Mouse (Mus musculus) thymus, adult 2 months (tissue): Measurements from ENCODE around the gene Mreg. TPM values are rescaled to one million over a fixed set of nuclear protein-coding genes. Genes with fewer than 3 reads are reported as not detected.

Source experiments
- DNase-seq: peaks from one replicate; pipeline ENCODE4 v3.0.0; 2021
- H3K27ac ChIP-seq: fragments of 200-500 bp; 2 replicates; pipeline ENCODE4 v1.5.1; 2012; ENCODE audit warnings: low read length, control low read depth; ENCODE audit not compliant: control insufficient read depth, insufficient read depth
- H3K27me3 ChIP-seq: fragments of 200-500 bp; 2 replicates; pipeline ENCODE4 v1.6.1; 2012; ENCODE audit warnings: mild to moderate bottlenecking, low read length, moderate library complexity, mixed read lengths; ENCODE audit not compliant: control insufficient read depth, insufficient read depth
- H3K36me3 ChIP-seq: fragments of 200-500 bp; 2 replicates; pipeline ENCODE4 v1.6.1; 2012; ENCODE audit warnings: mild to moderate bottlenecking, low read length, moderate library complexity; ENCODE audit not compliant: control insufficient read depth, insufficient read depth
- H3K4me1 ChIP-seq: fragments of 200-500 bp; replicated peaks from 2 replicates; pipeline ENCODE4 v1.6.1; 2012; ENCODE audit warnings: low read length; ENCODE audit not compliant: control insufficient read depth, insufficient read depth
- H3K4me3 ChIP-seq: fragments of 200-500 bp; 2 replicates; pipeline ENCODE4 v1.5.1; 2012; ENCODE audit warnings: mild to moderate bottlenecking, low read length, control low read depth, moderate library complexity; ENCODE audit not compliant: control insufficient read depth, insufficient read depth
- CTCF ChIP-seq: fragments of 200-500 bp; IDR thresholded peaks from 2 replicates; pipeline ENCODE4 v1.5.1; 2012; ENCODE audit warnings: mild to moderate bottlenecking, control low read depth, low read length, moderate library complexity, borderline replicate concordance; ENCODE audit not compliant: control insufficient read depth, poor library complexity, insufficient read depth; ENCODE audit errors: extremely low read depth
- POLR2A ChIP-seq: fragments of 200-500 bp; IDR thresholded peaks from 2 replicates; pipeline ENCODE4 v1.6.1; 2012; ENCODE audit warnings: mild to moderate bottlenecking, low read length, control low read depth, moderate library complexity; ENCODE audit not compliant: control insufficient read depth, poor library complexity, insufficient read depth; ENCODE audit errors: extremely low read depth
- WGBS: fragments of 180-500 bp; shearing (Covaris S2); methylation state at CpG from one replicate; pipeline ENCODE4 v1.1.7; 2018; 5-methylcytosine and 5-hydroxymethylcytosine counted together
- polyA plus RNA-seq: library from polyadenylated mRNA; depleted of rRNA; stranded (reverse); fragments of >200 nt; gene quantifications from 2 replicates; pipeline ENCODE4 v1.2.3, GENCODE M21; 2012

The Mreg gene
- polyA plus RNA-seq, 1 experiment, result 20.6 TPM

GRCm38 (mm10) chr1:72171001-72171860, 40.9 kb downstream of the Mreg start:
- no peaks in the 10 kb centered on the region for H3K36me3 ChIP-seq
- WGBS, result 88% methylated on average over 13 of the region's 13 CpGs
- H3K27me3 ChIP-seq, result no peaks in the 10 kb centered on the region
- no peak for DNase-seq
- H3K27ac ChIP-seq, result no peak overlapping the region
- no peak overlapping the region for H3K4me3 ChIP-seq
- TF ChIP-seq CTCF, result no peak
- no peak for TF ChIP-seq POLR2A
- H3K4me1 ChIP-seq, result no peaks in the 10 kb centered on the region

- H3K27ac ChIP-seq, result no peak overlapping the region
- H3K4me1 ChIP-seq, result no peaks in the 10 kb centered on the region
- DNase-seq, result no peak
- H3K4me3 ChIP-seq, result no peak overlapping the region
- no peak for TF ChIP-seq POLR2A
- no peak for TF ChIP-seq CTCF
- 93% methylated on average over 10 of the region's 10 CpGs for WGBS
- no peaks in the 10 kb centered on the region for H3K27me3 ChIP-seq
- no peaks in the 10 kb centered on the region for H3K36me3 ChIP-seq
These were observed 45.1 kb downstream of the Mreg start for GRCm38 (mm10) chr1:72167024-72167423.

- H3K4me1 ChIP-seq, result no peaks in the 10 kb centered on the region
- no peaks in the 10 kb centered on the region for H3K27me3 ChIP-seq
- no peak overlapping the region for H3K4me3 ChIP-seq
- no peak for DNase-seq
- no peaks in the 10 kb centered on the region for H3K36me3 ChIP-seq
- 97% methylated on average over 5 of the region's 5 CpGs for WGBS
- H3K27ac ChIP-seq, result no peak overlapping the region
- TF ChIP-seq CTCF, result no peak
These were observed 45.7 kb downstream of the Mreg start for GRCm38 (mm10) chr1:72166468-72166814.

GRCm38 (mm10) chr1:72165723-72166467, 46.2 kb downstream of the Mreg start:
- H3K27ac ChIP-seq, result no peak overlapping the region
- no peak overlapping the region for H3K4me3 ChIP-seq
- WGBS, result 92% methylated on average over 20 of the region's 20 CpGs
- H3K36me3 ChIP-seq, result no peaks in the 10 kb centered on the region
- no peaks in the 10 kb centered on the region for H3K4me1 ChIP-seq
- TF ChIP-seq POLR2A (no peak), CTCF (no peak)
- H3K27me3 ChIP-seq, result no peaks in the 10 kb centered on the region
- no peak for DNase-seq

- 90% methylated on average over 7 of the region's 7 CpGs for WGBS
- TF ChIP-seq CTCF (no peak), POLR2A (no peak)
These were observed 51.8 kb downstream of the Mreg start for GRCm38 (mm10) chr1:72160321-72160720.

GRCm38 (mm10) chr1:72145041-72145440, 67.1 kb downstream of the Mreg start:
- TF ChIP-seq POLR2A (no peak), CTCF (no peak)
- H3K4me1 ChIP-seq, result no peaks in the 10 kb centered on the region
- H3K27ac ChIP-seq, result no peak overlapping the region
- no peaks in the 10 kb centered on the region for H3K36me3 ChIP-seq
- no peaks in the 10 kb centered on the region for H3K27me3 ChIP-seq
- no peak overlapping the region for H3K4me3 ChIP-seq
- DNase-seq, result no peak

More at GRCm38 (mm10) chr1:72160321-72160720, 51.8 kb downstream of the Mreg start:
- Histone ChIP-seq H3K4me1 (no peaks in the 10 kb centered on the region), H3K4me3 (no peak overlapping the region), H3K27ac (no peak overlapping the region), H3K27me3 (no peaks in the 10 kb centered on the region), H3K36me3 (no peaks in the 10 kb centered on the region)
- no peak for DNase-seq
